Comparison of ENCODE assay signal across 23 mouse cellular contexts in the genomic region with DNA sequence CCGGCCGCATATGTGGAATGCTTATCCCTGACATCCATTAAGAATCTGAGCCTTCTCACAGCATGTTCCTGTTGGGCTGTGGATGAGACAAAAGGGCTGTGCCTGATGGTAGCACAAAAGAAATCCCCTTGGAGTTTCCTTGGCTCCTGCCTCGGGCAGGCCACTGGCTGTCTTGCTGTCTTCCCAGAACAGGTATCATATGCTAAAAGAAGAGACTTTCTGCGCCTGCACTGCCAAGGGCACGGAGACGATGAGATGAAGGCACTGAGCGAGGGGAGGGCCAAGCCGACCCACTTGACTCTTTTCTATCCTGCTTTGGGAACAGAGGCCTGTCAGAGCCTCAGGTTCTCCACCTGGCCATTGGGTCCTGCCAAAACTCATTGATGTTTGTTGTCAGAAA.
DNase-seq lines count a peak whose midpoint lies in the region; TF ChIP-seq lines count a peak whose summit lies in the region.
"Had no signal": no experiment of that assay in that cellular context is flagged by ENCODE, and none has a peak within 500 bp of the region (broad histone marks: within the 10 kb centered on the region; RNA-seq: fewer than 3 reads in every experiment).

No protein-coding gene starts in this region.

- intact Hi-C loops in heart, adult 2 months (cut with DNase I), result no loop called here

- no peak overlapping the region for H3K4me3 ChIP-seq in heart, embryonic 10.5 days
- no peak overlapping the region for H3K4me3 ChIP-seq in heart, adult 2 months
- H3K4me3 ChIP-seq in cerebellum, adult 2 months (replicated peaks; ENCODE audit: insufficient read depth, low read depth, low read length), result no peak overlapping the region
- H3K4me3 ChIP-seq: embryonic facial prominence, embryonic 13.5 days; erythroblast, embryonic 14.5 days; hindbrain, embryonic 15.5 days; limb, embryonic 12.5 days; midbrain, embryonic 10.5 days had no signal

- no peak for TF ChIP-seq POLR2A in heart, adult 2 months (IDR thresholded peaks at IDR 0.05; ENCODE audit: insufficient read depth, low read depth, low read length)
- no peak for TF ChIP-seq POLR2A in cerebellum, adult 2 months (IDR thresholded peaks at IDR 0.05; ENCODE audit: borderline replicate concordance, insufficient read depth, low read length)

- DNase-seq in heart, embryonic 10.5 days (ENCODE audit: low spot score), result no peak
- DNase-seq in heart, adult 2 months, result no peak
- peak; percentile 51 for DNase-seq in ZHBTc4 (ENCODE audit: low read depth, low spot score)
- peak; percentile 53 to 77 for DNase-seq in cerebellum, adult 2 months
- DNase-seq in cerebellum, postnatal 25 days, result peak; percentile 57 to 66
- no peak for DNase-seq in testis, postnatal 14 days (ENCODE audit: low spot score)
- no peak for DNase-seq in lung, adult 18-20 months
- DNase-seq: adrenal gland, postnatal 10 days; embryo, embryonic 11 days; gastrocnemius, postnatal 14 days; heart, postnatal 4 days; kidney, adult 9 months; kidney, postnatal 25 days; liver, postnatal 0 days; lung, postnatal 10 days; thymus, postnatal 14 days had no signal

- peaks cover 34% of the 10 kb centered on the region for H3K4me1 ChIP-seq in heart, embryonic 10.5 days
- no peaks in the 10 kb centered on the region for H3K4me1 ChIP-seq in heart, adult 2 months (ENCODE audit: control insufficient read depth, insufficient read depth, low read length)
- H3K4me1 ChIP-seq in cerebellum, adult 2 months (ENCODE audit: control insufficient read depth, insufficient read depth, low read length), result peaks cover 3% of the 10 kb centered on the region; the same call in 1 of the 2 replicates
- H3K4me1 ChIP-seq: embryonic facial prominence, embryonic 13.5 days; hindbrain, embryonic 15.5 days had no signal

- H3K9me3 ChIP-seq in heart, embryonic 10.5 days, result no peaks in the 10 kb centered on the region
- H3K9me3 ChIP-seq: embryonic facial prominence, embryonic 13.5 days; hindbrain, embryonic 15.5 days; limb, embryonic 12.5 days; midbrain, embryonic 10.5 days had no signal

- peak overlapping the region; percentile 29; the same call in 1 of the 2 replicates for H3K27ac ChIP-seq in heart, embryonic 10.5 days
- no peak overlapping the region for H3K27ac ChIP-seq in heart, adult 2 months
- no peak overlapping the region for H3K27ac ChIP-seq in cerebellum, adult 2 months (ENCODE audit: insufficient read depth, low read length)
- H3K27ac ChIP-seq: embryonic facial prominence, embryonic 13.5 days; hindbrain, embryonic 15.5 days; limb, embryonic 12.5 days; midbrain, embryonic 10.5 days had no signal

- no peak for TF ChIP-seq EP300 in heart, adult 2 months (IDR thresholded peaks at IDR 0.05; ENCODE audit: insufficient read depth, low read depth, low read length)

- WGBS in heart, embryonic 10.5 days, result 73% methylated on average over 8 of the region's 8 CpGs
- 85% methylated on average over 8 of the region's 8 CpGs for WGBS in heart, adult 2 months
- 75% methylated on average over 8 of the region's 8 CpGs for WGBS in cerebellum, adult 2 months

- no peaks in the 10 kb centered on the region for H3K79me2 ChIP-seq in heart, adult 2 months (replicated peaks; ENCODE audit: control insufficient read depth, insufficient read depth, low read length)

- no peaks in the 10 kb centered on the region for H3K27me3 ChIP-seq in heart, embryonic 10.5 days (ENCODE audit: insufficient read depth, poor library complexity, severe bottlenecking)
- H3K27me3 ChIP-seq in heart, adult 2 months (ENCODE audit: control insufficient read depth, insufficient read depth, low read length), result no peaks in the 10 kb centered on the region
- no peaks in the 10 kb centered on the region for H3K27me3 ChIP-seq in cerebellum, adult 2 months (ENCODE audit: control insufficient read depth, insufficient read depth, low read length)
- H3K27me3 ChIP-seq: embryonic facial prominence, embryonic 13.5 days; hindbrain, embryonic 15.5 days; limb, embryonic 12.5 days; Patski had no signal

- H3K36me3 ChIP-seq in heart, embryonic 10.5 days, result no peaks in the 10 kb centered on the region
- no peaks in the 10 kb centered on the region for H3K36me3 ChIP-seq in heart, adult 2 months (ENCODE audit: control insufficient read depth, insufficient read depth, low read length)
- H3K36me3 ChIP-seq: G1E; hindbrain, embryonic 15.5 days; limb, embryonic 12.5 days; midbrain, embryonic 10.5 days had no signal

- H3K9ac ChIP-seq in heart, adult 2 months (ENCODE audit: low read depth, low read length), result no peak overlapping the region
- H3K9ac ChIP-seq: embryonic facial prominence, embryonic 13.5 days; hindbrain, embryonic 15.5 days; limb, embryonic 12.5 days; liver, postnatal 0 days had no signal

- no peak for TF ChIP-seq CTCF in heart, adult 2 months (IDR thresholded peaks at IDR 0.05)
- no peak for TF ChIP-seq CTCF in cerebellum, adult 2 months (IDR thresholded peaks at IDR 0.05; ENCODE audit: borderline replicate concordance, insufficient read depth, low read depth, low read length)

Comparison
In these comparisons a context has a peak if more than half of its experiments do, and no peak if none do; other contexts are left out.
1. DNase-seq: peak in ZHBTc4 (single experiment), cerebellum, adult 2 months (2 of 2) and cerebellum, postnatal 25 days (2 of 2); none in heart, embryonic 10.5 days (single experiment), heart, adult 2 months (0 of 2), testis, postnatal 14 days (single experiment) and lung, adult 18-20 months (0 of 2).